Mouse (Mus musculus) B cell, adult 2 months (primary cell): ENCODE data around the gene Mmab.

Experiments used
- DNase-seq, 2 experiments: peaks; one replicate each; pipeline ENCODE4 v3.0.0; 2022

Gene Mmab

DNA sequence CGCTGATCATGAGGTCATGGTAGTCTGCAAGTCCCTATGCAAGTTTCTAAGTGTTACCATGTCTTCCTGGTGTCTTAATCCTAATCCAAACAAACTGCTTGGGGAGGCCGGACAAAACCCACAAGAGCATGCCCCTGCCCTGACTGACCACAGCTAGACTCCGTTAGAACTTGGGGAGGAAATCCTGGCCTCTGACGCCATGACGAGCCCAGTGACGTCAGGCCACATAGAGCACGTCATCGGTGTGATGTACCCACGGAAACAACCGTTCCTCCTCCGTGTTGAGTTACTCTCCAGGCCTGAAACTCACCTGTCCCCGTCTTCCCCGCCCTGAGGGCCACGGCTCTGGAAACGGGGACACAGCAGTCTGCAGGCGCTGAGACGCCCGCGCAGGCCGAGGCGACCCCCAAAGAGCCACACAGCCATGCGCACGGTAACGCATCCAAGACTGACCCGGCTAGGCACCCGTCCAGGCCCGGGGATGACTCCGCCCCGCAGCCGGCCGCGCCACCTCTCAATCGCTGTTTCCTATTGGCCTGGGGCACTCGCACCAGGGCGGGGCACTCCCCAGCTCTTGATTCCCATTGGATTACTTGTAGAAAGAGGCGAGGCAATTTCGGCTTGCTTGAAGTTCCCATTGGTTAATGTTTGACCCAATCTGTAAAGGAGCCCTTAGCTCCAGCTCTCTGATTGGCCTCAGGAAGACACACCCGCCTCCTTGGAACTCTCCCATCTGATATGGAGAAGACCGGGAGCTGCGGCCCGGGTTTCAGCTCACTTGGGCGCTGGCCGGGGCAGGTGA lies at the start of gene Mmab, which contains the start of gene Mvk:
Mmab (minus strand) TSS at position 495 of the 802 bp plus-strand sequence.
Mvk (plus strand) TSS at position 704 of the 802 bp plus-strand sequence.
- peak; percentile 97 for DNase-seq

- no peak for DNase-seq
These were observed 46.4 kb upstream of the Mmab start for GRCm38 (mm10) chr5:114490241-114490640.

DNA sequence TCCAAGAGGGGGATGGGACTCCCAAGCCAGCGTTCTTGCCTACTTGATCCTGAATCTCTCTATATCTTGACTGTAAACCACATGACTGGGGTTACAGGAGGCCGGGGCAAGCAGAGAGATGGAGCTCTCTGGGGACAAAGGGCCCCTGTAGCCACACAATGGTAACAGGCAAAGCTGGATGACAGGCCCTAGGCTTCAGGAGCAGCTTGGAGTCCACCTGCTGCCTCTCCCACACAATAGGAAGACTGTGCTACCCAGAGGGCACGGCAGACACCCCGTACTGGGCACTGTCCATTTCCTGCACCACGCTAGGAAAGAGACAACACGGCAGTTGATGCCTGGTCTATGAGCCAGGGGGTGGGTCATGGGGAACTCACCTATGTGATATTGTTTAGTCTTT lies 45.7 kb upstream of the Mmab start:
- no peak for DNase-seq

GRCm38 (mm10) chr5:114485685-114486084 lies 41.8 kb upstream of the Mmab start:
- DNase-seq: no peak

GRCm38 (mm10) chr5:114482587-114483011 lies 38.7 kb upstream of the Mmab start:
- peak; percentile 42 for DNase-seq

- DNase-seq: no peak
These were observed 34.4 kb upstream of the Mmab start for GRCm38 (mm10) chr5:114478267-114478666.

DNA sequence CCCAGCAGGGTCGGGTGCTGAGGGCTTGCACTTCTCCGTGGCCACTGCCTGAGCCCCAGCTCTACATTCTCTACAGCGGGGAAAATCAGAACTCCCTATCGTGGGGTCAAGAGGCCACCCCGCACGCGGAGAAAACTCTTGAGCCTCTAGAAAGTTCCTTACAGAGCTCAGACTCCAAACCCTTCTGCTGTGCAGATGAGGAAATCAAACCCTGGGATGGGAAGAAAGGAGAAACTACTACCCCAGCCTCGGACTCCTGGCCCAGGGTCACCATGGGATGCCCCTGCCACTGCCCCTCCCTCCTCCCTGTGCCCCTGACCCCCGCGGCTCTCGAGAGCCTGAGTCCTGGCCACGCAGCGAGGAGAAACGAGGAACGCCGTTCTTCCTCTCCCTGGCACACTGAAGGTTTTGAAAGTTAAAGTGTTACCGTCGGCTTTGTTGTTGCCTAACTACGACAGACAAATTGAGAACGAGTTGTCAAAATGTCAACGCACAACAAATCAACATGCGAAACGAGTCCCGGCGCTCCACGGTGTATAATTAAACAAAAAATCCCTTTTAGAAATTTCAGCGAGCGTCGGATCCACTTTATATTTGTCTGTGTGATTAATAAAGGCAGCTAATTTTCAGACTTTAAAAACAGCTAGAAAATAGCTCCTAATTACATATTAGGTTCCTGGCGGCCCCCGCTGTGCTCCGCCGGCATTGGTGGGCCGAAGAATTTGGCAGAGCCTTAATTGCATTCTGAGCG lies 31.1 kb upstream of the Mmab start:
- no peak for DNase-seq

DNA sequence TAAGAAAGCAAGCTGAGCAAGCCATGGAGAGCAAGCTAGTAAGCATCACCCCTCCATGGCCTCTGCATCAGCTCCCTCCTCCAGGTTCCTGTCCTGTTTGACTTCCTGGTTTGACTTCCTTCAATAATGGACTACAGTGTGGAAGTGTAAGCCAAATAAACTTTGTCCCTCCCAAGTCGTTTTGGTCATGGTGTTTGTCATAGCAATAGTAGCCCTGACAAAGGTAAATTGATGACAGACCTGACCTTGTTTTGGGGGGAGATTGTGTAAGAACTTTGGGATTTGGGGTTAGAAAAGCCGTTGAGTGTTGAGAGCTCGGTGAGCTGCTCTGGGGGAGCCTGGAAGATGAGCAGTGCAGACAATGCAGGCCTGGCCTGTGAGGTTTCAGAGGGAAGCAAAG lies 26.5 kb upstream of the Mmab start:
- DNase-seq: no peak

GRCm38 (mm10) chr5:114468007-114468406 lies 24.1 kb upstream of the Mmab start:
- DNase-seq: no peak

DNA sequence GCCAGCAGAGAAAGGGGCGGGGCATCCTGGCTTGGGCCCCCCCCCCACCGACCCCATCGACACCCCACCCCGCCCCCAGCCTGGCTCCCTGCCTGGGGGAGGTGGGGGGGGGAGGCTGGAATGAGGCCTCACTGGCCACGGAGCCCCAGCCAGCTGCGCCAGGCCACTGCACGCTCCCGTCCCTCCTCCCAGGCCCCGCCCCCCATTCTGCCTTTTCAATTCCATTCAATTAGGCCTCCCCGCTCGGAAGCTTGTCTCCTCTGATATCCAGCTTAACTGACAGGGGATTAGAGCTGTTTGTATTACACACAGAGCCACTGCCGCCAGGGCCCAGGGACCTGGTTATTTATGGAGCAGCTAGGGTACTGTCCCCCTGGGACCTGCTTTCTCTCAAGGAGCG lies 23.6 kb upstream of the Mmab start:
- DNase-seq: no peak

GRCm38 (mm10) chr5:114467019-114467418 lies 23.2 kb upstream of the Mmab start:
- DNase-seq: no peak

DNA sequence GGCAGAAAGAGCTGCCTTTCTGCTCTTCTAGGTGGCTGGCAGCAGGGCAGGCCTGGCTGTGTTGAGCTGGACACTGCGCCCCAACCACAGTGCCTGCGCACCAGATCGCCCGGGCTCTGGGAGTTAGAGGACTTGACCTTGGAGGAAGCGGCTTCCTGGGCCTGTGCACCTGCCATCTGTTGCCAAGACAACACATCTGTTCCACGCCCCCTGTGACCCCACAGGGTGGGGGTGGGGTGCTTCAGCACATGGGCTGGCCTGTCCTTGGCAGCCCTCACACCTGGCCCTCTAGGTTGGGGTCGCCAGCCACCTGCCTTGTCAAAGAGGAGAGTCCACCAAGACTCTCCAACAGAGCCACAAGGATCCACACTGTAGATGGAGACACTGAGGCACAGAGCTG lies 21.8 kb upstream of the Mmab start:
- no peak for DNase-seq

DNA sequence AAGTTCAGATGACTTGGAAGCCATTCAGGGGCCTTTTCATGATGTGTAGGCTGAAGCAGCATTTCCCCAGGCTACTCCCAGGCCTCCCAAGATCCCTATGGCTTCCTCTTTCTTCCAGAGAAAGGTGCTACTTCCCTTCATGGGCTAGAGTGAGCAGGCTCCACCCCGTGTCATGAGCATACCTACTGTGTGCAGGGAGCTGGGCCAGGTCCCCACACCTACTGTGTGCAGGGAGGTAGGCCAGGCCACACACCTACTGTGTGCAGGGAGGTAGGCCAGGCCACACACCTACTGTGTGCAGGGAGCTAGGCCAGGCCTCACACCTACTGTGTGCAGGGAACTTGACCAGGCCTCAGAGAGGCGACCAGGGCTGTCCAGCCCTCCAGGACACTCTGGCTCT lies 20.7 kb upstream of the Mmab start:
- no peak for DNase-seq

DNA sequence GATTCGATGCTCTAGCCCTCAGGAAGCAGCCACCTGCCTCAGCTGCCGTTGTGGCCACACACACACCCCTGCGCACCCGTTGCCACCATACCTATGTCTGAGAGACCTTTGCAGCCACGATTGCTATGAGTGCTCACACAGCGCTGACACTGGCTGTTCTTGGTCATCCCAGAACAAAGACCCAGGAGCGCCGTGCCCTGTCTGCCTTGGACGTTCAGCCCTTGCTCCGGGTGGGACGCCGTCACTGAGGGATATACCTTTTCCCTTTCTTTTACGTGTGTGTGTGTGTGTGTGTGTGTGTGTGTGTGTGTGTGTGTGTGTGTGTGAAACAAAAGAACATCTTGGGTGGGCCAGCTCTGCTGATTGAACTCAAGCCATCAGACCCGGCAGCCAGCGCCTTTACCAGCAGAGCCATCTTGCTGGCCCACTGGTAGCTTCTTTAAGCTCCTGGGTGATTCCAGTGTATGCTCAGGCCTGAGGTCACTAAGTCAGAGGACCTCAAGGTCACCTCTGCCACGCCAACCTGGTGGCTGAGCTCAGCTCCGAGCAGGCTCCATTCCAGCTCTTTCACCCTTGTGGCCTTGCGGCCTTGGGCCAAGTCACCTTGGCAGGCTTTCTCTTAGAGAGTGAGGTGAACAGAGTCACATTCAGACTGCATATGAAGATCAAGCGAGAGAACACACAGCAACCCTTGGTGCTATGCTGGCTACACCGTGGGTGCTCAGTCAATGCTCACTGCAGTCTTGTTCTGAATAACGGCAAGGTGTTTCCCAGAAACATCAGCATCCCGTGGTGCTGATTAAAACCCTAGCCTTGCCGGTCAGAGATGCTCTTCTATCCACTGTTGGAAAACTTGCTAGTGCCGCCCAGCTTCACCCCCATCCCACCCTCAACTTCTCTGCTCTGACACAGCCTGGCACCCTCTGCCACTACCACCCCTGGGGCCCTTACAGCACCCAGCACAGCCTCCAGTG lies 18.5 kb upstream of the Mmab start:
- DNase-seq: no peak

DNA sequence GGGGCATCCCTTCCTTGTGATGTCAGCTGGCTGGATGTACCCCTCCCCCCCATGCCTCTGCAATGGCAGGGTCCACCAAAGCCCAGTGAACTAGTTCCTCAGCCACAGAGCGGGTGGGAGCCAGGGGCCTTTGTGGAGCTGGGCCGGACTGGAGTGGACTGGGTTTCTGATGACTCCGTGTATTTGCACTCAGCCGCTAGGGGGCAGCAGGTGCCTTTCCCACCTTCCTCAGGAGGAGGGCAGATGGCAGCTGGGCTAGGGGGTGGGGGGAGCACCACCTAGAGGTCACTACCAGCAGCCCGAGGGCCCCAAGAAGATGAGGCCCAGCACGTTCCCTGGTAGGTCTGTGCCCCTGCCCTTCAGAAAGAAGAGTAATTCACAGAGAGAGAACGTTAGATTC lies 17.4 kb upstream of the Mmab start:
- DNase-seq: peak; percentile 84 to 86

- no peak for DNase-seq
These were observed 13.2 kb upstream of the Mmab start for GRCm38 (mm10) chr5:114456995-114457605.

- no peak for DNase-seq
These were observed 12.4 kb upstream of the Mmab start for GRCm38 (mm10) chr5:114456287-114456686.

DNA sequence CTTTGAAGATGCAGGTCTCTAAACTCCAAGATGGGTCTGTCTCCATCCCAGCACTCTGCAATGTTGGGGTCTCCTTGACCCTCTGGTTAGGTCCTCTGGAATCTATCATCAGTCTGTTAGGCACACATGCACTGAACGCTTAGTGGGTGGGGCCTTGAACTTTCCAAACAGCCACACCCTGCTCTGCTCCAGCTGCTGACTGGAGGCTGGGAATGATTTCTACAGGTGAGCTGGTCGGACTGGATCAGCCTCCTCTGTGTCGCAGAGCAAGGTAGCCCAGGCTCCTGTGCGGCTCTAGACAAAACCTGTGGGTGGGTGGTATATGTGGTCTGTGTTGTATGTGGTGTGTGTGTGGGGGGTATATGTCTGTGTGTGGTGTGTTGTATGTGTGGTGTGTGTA lies 5.2 kb upstream of the Mmab start:
- DNase-seq: no peak

GRCm38 (mm10) chr5:114444368-114444692 lies 470 bp upstream of the Mmab start:
- DNase-seq: no peak

DNA sequence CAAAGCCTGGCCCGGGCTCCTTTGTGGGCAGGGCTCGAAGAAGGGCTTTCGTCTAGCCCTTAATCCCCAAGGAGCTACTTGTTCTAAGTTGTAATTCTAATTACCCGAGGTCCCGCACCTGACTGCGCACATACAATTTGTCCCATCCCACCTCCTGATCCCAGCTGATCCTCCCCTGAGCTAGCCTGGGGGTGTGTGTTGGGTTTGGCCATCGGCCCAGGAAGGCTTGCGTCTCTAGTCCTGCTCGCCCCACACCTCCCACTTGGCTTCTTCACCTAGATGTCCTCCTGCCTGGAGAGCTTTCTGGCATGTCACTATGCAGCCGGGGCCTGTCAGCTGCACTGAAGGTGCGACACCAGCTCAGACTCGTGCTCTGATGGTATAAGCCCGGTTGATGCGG lies 8.3 kb downstream of the Mmab start:
- DNase-seq: no peak

DNA sequence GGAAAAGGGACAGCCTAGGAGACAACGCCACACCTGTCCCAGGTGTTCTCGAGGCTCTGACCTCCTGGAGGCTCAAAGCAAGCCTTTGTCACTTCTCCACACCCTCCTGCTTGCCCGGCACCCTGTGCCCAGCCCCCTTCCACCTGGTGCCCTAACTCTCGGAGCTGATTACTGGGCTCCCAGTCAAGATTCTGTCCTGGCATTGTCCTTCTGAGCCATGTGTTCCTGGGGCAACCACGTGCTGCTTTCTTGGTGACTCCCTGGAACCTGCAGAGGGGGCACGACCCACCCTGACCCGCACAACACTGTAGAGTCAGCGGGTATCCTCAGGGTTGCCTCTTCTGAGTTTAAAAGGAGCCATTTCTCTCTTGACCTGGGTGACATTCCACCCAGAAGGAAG lies 9.5 kb downstream of the Mmab start:
- DNase-seq: no peak

- no peak for DNase-seq
These were observed 14.1 kb downstream of the Mmab start for GRCm38 (mm10) chr5:114429781-114430180.

DNA sequence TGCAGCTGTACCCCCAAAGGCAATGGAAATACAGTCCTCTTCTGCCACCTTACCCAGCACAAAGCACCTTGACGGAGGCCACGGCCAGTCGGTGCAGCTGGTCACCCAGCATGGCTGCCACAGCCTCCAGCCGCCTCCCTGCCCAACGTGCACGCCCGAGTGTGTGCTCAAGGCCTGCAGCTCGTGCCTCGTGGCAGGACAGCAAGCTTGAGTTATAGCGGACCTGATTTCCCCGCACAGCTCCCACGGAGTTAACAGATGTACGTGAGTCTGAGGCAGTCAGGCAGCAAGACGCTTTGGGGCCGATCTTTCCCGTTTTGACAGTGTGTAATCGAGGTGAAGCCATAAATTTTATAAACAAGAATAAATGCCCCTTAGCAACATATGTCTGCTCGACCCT lies 15.2 kb downstream of the Mmab start:
- DNase-seq: no peak
